Mouse (Mus musculus): Measurements from ENCODE around the gene Gls2.

- TF ChIP-seq EP300 (IDR thresholded peaks at IDR 0.05; ENCODE audit: low read depth) (no peak), CTCF (IDR thresholded peaks at IDR 0.05; ENCODE audit: low read depth) (no peak)
Observed at GRCm38 (mm10) chr10:128184296-128184695, 10.0 kb upstream of the Gls2 start.

Data from heart, postnatal 0 days (tissue).